Mouse (Mus musculus): ENCODE measurements at regions not wholly inside any gene's neighbourhood (a gene's known extent, or its start where the extent isn't known, plus 50 kb on each side); places are given as distances from the start of the nearest gene placed in this dataset.

DNA sequence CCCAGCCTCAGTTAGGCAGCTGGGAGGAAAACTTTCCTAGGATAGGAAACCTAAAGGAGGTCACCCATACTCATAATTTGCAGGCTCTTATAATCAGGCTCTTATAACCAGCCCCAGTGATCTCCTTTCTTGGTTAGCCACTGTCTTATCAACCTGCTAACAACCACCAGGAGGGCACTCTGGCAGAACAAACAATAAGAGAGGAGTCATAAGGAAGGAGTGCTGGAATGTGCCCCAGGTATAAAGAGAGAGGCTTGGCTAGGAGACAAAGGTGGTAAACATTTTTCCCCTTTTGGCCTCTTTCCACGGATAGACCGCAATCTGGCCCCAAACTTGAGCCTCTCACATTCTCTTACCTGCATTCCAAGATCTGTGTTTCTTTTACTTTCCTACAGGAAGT, 189.4 kb upstream of the Acvr2a start:
- no peak overlapping the region for H3K27ac ChIP-seq (ENCODE audit: low read length)
- no peaks in the 10 kb centered on the region for H3K27me3 ChIP-seq (ENCODE audit: control insufficient read depth, insufficient read depth, low read depth, low read length)
- no peaks in the 10 kb centered on the region for H3K9me3 ChIP-seq (replicated peaks; ENCODE audit: control insufficient read depth, low read length)
- H3K9ac ChIP-seq (ENCODE audit: low read depth, low read length), result no peak overlapping the region
- no peak overlapping the region for H3K4me2 ChIP-seq (ENCODE audit: low read depth, low read length)
- H3K36me3 ChIP-seq (ENCODE audit: control insufficient read depth, insufficient read depth), result no peaks in the 10 kb centered on the region
- H3K4me3 ChIP-seq (ENCODE audit: low read depth, low read length), result no peak overlapping the region
- no peaks in the 10 kb centered on the region for H3K4me1 ChIP-seq (ENCODE audit: control insufficient read depth, low read depth, low read length)
- WGBS (ENCODE audit: insufficient replicate concordance), result 38% methylated on average over 2 of the region's 2 CpGs
- no peak for ATAC-seq (ENCODE audit: low read depth)

DNA sequence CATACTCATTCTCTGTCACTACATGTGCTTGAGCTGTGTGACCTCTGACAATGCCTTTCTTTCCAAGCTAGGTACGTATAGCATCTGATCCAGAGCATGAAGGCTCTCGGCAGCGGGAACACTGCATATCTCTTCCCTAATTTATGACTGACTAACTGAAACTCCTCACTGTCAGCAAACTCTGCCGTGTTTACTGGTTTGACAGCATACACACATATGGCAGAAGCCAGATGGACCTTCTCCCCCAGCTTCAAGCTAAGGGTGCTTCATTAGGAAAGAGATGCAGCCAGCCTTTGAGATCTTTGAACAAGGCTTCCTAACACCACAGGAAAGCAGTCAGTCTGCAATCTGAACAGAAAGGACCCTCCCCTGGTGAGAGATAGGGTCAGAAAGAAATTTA, 186.9 kb upstream of the Acvr2a start:
- no peaks in the 10 kb centered on the region for H3K36me3 ChIP-seq (ENCODE audit: control insufficient read depth, insufficient read depth)
- no peak overlapping the region for H3K27ac ChIP-seq (ENCODE audit: low read length)
- no peak for ATAC-seq (ENCODE audit: low read depth)
- H3K27me3 ChIP-seq (ENCODE audit: control insufficient read depth, insufficient read depth, low read depth, low read length), result no peaks in the 10 kb centered on the region
- no peak overlapping the region for H3K9ac ChIP-seq (ENCODE audit: low read depth, low read length)
- no peaks in the 10 kb centered on the region for H3K9me3 ChIP-seq (replicated peaks; ENCODE audit: control insufficient read depth, low read length)
- H3K4me1 ChIP-seq (ENCODE audit: control insufficient read depth, low read depth, low read length), result no peaks in the 10 kb centered on the region
- no peak overlapping the region for H3K4me3 ChIP-seq (ENCODE audit: low read depth, low read length)
- 61% methylated on average over 4 of the region's 4 CpGs for WGBS (ENCODE audit: insufficient replicate concordance)
- H3K4me2 ChIP-seq (ENCODE audit: low read depth, low read length), result no peak overlapping the region

DNA sequence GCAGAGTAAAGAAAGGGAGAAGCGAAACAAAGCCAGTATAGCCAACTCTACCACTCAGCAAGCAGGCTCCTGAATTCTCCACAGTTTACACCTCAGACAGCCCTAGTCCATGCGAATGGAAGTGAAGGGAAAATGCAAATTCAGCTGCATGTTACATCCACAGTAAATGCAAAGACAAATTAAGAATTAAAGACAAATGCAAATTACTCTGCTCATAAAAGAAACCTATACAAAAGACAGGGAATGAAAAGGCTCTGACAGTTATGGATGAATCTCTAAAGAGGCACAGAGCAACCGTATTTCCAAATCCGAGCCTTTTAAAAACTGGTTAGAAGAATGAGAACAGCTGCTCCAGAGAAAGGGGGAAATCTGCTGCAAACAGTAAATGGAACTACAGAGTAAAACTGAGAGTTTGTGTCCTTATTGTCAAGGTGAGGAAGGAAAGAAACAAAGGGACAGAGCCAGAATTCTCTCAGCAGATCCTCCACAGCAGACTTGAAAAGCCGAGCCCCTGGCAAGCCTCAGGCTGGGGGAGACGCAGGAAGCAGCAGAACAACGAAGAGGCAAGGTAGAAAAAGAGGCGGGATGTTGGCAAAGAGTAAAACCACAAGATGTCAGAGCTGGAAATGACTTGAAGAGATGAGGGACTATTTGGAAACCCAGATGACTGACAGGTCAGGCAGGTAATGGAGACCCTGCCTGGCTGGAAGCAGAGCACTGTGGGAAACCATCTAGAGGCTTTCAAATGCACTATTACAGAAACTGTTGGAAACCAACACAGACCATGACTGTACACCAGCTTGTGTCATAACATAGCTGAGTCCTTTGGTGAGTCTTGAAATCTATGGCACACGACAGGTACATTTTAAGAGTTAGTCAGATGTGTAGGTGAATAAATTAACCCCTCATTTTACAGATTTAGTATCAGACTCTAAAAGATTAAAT, 184.5 kb upstream of the Acvr2a start:
- no peaks in the 10 kb centered on the region for H3K27me3 ChIP-seq (ENCODE audit: control insufficient read depth, insufficient read depth, low read depth, low read length)
- no peak overlapping the region for H3K27ac ChIP-seq (ENCODE audit: low read length)
- no peaks in the 10 kb centered on the region for H3K36me3 ChIP-seq (ENCODE audit: control insufficient read depth, insufficient read depth)
- no peak for ATAC-seq (ENCODE audit: low read depth)
- H3K4me1 ChIP-seq (ENCODE audit: control insufficient read depth, low read depth, low read length), result no peaks in the 10 kb centered on the region
- no peak overlapping the region for H3K4me2 ChIP-seq (ENCODE audit: low read depth, low read length)
- H3K9me3 ChIP-seq (replicated peaks; ENCODE audit: control insufficient read depth, low read length), result no peaks in the 10 kb centered on the region
- WGBS (ENCODE audit: insufficient replicate concordance), result 50% methylated on average over 9 of the region's 9 CpGs
- H3K4me3 ChIP-seq (ENCODE audit: low read depth, low read length), result no peak overlapping the region
- no peak overlapping the region for H3K9ac ChIP-seq (ENCODE audit: low read depth, low read length)

DNA sequence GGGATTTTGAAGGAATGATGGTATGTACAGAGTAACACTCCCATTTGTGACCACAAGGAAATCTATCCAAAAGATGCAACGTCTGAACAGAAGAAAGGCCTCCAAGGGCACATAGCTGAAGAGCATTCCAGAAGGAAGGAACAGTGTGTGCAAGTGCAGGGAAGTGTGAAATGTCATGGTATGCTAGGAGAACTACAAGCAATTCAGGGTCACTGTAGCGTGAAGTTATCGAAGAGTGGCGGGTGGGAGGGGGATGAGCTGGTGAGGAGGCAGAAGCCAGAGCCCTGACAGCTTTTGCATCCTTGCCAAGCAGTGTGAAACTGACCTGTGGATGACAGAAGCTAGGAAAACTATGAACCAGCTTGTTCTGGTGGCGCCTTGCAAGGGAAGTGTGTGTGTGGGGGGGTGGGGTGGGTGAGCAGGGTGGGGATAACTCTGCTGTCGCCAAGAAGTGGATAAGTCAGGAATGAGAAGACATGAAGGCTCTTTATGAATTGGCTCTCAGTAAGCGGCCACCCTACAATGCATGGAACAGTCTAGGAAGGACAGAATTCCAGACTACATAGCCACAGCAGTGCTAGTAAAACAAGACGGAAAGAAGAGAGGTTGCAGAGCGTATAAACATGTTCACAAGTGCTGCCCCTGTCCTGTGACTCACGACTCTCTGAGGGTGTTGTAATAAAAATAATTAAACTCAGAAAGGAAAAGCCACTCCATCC, 179.3 kb upstream of the Acvr2a start:
- no peaks in the 10 kb centered on the region for H3K9me3 ChIP-seq (replicated peaks; ENCODE audit: control insufficient read depth, low read length)
- H3K4me2 ChIP-seq (ENCODE audit: low read depth, low read length), result no peak overlapping the region
- H3K4me1 ChIP-seq (ENCODE audit: control insufficient read depth, low read depth, low read length), result no peaks in the 10 kb centered on the region
- H3K36me3 ChIP-seq (ENCODE audit: control insufficient read depth, insufficient read depth), result no peaks in the 10 kb centered on the region
- ATAC-seq (ENCODE audit: low read depth), result no peak
- no peak overlapping the region for H3K27ac ChIP-seq (ENCODE audit: low read length)
- no peaks in the 10 kb centered on the region for H3K27me3 ChIP-seq (ENCODE audit: control insufficient read depth, insufficient read depth, low read depth, low read length)
- no peak overlapping the region for H3K9ac ChIP-seq (ENCODE audit: low read depth, low read length)
- no peak overlapping the region for H3K4me3 ChIP-seq (ENCODE audit: low read depth, low read length)
- 55% methylated on average over 10 of the region's 10 CpGs for WGBS (ENCODE audit: insufficient replicate concordance)

DNA sequence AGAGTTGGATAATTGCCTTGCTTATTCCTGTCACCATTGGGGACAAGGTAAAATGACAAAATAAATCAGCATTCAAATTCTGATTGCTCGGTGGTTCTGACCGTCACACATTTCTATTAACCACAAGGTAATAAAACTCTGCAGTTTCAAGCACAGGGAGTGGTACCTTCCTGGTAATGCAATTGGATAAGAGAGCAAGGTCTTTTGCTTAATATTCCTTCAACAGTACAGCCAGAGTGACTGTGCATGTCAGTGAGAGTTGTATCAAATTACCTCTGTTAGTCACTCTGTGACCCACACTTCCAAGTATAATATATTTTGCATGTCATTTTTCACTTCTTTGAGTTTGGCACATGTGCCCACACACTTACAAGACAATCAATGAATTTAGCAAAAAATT, 177.8 kb upstream of the Acvr2a start:
- no peaks in the 10 kb centered on the region for H3K27me3 ChIP-seq (ENCODE audit: control insufficient read depth, insufficient read depth, low read depth, low read length)
- no peak overlapping the region for H3K27ac ChIP-seq (ENCODE audit: low read length)
- H3K4me2 ChIP-seq (ENCODE audit: low read depth, low read length), result no peak overlapping the region
- H3K4me3 ChIP-seq (ENCODE audit: low read depth, low read length), result no peak overlapping the region
- no peak for ATAC-seq (ENCODE audit: low read depth)
- no peaks in the 10 kb centered on the region for H3K4me1 ChIP-seq (ENCODE audit: control insufficient read depth, low read depth, low read length)
- no peaks in the 10 kb centered on the region for H3K9me3 ChIP-seq (replicated peaks; ENCODE audit: control insufficient read depth, low read length)
- WGBS (ENCODE audit: insufficient replicate concordance), result 50% methylated on average over 2 of the region's 2 CpGs
- no peaks in the 10 kb centered on the region for H3K36me3 ChIP-seq (ENCODE audit: control insufficient read depth, insufficient read depth)
- H3K9ac ChIP-seq (ENCODE audit: low read depth, low read length), result no peak overlapping the region

DNA sequence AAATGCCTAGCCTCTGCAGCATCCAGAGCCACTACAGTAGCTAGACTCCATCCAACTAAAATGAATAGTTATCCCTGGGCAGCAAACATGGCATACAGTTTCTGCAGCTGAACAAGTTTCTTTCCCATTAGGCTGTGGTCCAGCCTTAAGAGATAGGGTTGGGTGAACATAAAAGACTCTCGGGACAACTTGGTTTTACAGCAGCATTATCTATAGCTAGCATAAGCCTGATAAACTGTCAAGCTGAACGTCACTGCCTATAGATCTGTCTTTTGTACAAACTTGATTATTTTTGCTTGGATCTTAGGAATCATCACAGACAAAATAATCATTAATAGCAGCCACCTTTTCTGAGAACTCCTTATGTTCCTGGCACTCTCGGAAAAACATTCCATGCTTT, 169.8 kb upstream of the Acvr2a start:
- Histone ChIP-seq H3K27ac (ENCODE audit: low read length) (no peak overlapping the region), H3K4me3 (ENCODE audit: low read depth, low read length) (no peak overlapping the region), H3K36me3 (ENCODE audit: control insufficient read depth, insufficient read depth) (no peaks in the 10 kb centered on the region), H3K9ac (ENCODE audit: low read depth, low read length) (no peak overlapping the region), H3K9me3 (replicated peaks; ENCODE audit: control insufficient read depth, low read length) (no peaks in the 10 kb centered on the region), H3K27me3 (ENCODE audit: control insufficient read depth, insufficient read depth, low read depth, low read length) (no peaks in the 10 kb centered on the region), H3K4me2 (ENCODE audit: low read depth, low read length) (no peak overlapping the region), H3K4me1 (ENCODE audit: control insufficient read depth, low read depth, low read length) (no peaks in the 10 kb centered on the region)
- 41% methylated on average over 3 of the region's 3 CpGs for WGBS (ENCODE audit: insufficient replicate concordance)
- no peak for ATAC-seq (ENCODE audit: low read depth)

DNA sequence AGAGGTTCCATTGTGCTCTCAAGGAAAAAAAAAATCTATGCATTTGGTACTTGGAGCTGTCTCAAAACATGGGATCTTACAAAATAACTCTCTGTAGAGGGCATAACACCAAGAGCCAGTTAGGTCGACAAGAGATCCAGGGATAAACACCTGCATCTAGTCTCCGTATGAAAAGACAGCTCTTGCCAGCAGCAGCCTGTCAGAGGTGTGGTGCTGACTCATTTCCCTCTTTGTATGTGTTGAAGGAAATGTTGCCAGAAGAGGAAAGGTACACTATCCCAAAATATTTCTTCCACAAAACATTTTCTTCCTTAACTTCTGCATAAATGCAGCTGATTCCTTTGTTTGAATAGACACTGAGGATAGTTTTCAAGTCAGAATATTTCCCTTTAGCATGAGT, 163.6 kb upstream of the Acvr2a start:
- H3K4me2 ChIP-seq (ENCODE audit: low read depth, low read length), result no peak overlapping the region
- no peak overlapping the region for H3K9ac ChIP-seq (ENCODE audit: low read depth, low read length)
- no peaks in the 10 kb centered on the region for H3K4me1 ChIP-seq (ENCODE audit: control insufficient read depth, low read depth, low read length)
- ATAC-seq (ENCODE audit: low read depth), result no peak
- H3K27me3 ChIP-seq (ENCODE audit: control insufficient read depth, insufficient read depth, low read depth, low read length), result no peaks in the 10 kb centered on the region
- no peak overlapping the region for H3K27ac ChIP-seq (ENCODE audit: low read length)
- H3K36me3 ChIP-seq (ENCODE audit: control insufficient read depth, insufficient read depth), result no peaks in the 10 kb centered on the region
- 30% methylated on average over 2 of the region's 2 CpGs for WGBS (ENCODE audit: insufficient replicate concordance)
- H3K9me3 ChIP-seq (replicated peaks; ENCODE audit: control insufficient read depth, low read length), result no peaks in the 10 kb centered on the region
- H3K4me3 ChIP-seq (ENCODE audit: low read depth, low read length), result no peak overlapping the region

DNA sequence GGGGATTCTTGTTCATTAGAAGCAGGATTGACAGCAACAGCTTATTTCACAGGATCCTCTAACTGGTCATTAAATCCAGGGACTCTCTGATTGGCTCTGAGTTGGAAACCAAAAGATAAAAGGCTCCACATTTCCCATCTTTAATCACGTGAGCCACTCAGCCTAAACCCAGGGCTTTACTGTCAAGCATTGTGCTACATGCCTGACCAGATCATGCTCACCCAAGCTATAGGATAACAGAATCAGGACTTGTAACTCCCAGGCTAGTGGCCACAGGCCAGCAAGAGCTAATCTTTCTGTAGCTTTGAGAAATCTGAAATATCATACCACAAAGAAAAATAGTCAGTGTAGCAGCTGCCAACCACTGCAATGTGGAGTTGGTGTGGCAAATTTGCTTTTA, 152.7 kb upstream of the Acvr2a start:
- H3K36me3 ChIP-seq (ENCODE audit: control insufficient read depth, insufficient read depth), result no peaks in the 10 kb centered on the region
- no peak overlapping the region for H3K4me3 ChIP-seq (ENCODE audit: low read depth, low read length)
- H3K27ac ChIP-seq (ENCODE audit: low read length), result no peak overlapping the region
- no peaks in the 10 kb centered on the region for H3K9me3 ChIP-seq (replicated peaks; ENCODE audit: control insufficient read depth, low read length)
- H3K9ac ChIP-seq (ENCODE audit: low read depth, low read length), result no peak overlapping the region
- no peaks in the 10 kb centered on the region for H3K4me1 ChIP-seq (ENCODE audit: control insufficient read depth, low read depth, low read length)
- H3K4me2 ChIP-seq (ENCODE audit: low read depth, low read length), result no peak overlapping the region
- 46% methylated on average over 1 of the region's 1 CpGs for WGBS (ENCODE audit: insufficient replicate concordance)
- ATAC-seq (ENCODE audit: low read depth), result no peak
- H3K27me3 ChIP-seq (ENCODE audit: control insufficient read depth, insufficient read depth, low read depth, low read length), result no peaks in the 10 kb centered on the region

DNA sequence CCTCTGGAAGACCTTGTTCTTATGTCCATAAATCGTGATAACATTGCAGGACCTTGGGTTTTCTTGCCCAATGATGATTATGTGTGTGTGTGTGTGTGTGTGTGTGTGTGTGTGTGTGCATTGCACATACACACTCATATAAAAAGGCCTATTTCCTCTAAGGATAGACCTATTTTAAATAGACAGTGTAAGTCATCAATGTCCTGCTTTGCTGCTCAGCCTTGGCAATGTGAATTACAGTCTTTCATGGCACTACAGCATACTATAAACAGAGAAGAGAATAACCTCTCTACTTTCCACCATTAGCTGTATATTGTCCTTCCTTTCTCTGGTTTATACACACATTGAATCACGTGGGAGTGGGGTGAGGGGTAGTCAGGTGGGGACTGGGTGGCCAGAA, 148.8 kb upstream of the Acvr2a start:
- Histone ChIP-seq H3K27ac (ENCODE audit: low read length) (no peak overlapping the region), H3K4me1 (ENCODE audit: control insufficient read depth, low read depth, low read length) (no peaks in the 10 kb centered on the region), H3K4me2 (ENCODE audit: low read depth, low read length) (no peak overlapping the region), H3K9me3 (replicated peaks; ENCODE audit: control insufficient read depth, low read length) (no peaks in the 10 kb centered on the region), H3K9ac (ENCODE audit: low read depth, low read length) (no peak overlapping the region), H3K36me3 (ENCODE audit: control insufficient read depth, insufficient read depth) (no peaks in the 10 kb centered on the region), H3K27me3 (ENCODE audit: control insufficient read depth, insufficient read depth, low read depth, low read length) (no peaks in the 10 kb centered on the region), H3K4me3 (ENCODE audit: low read depth, low read length) (no peak overlapping the region)
- ATAC-seq (ENCODE audit: low read depth), result no peak
- 32% methylated on average over 2 of the region's 2 CpGs for WGBS (ENCODE audit: insufficient replicate concordance)

Measured in liver, embryonic 16.5 days (tissue).